Mouse (Mus musculus) urinary bladder, postnatal 25 days (tissue): ENCODE measurements around the gene AW011738.
A peak's percentile ranks its signal among the peaks of the same experiment; 100 is the strongest.

Experiments
- DNase-seq: peaks from one replicate; pipeline ENCODE4 v3.0.0; 2022; ENCODE audit warnings: low spot score

Gene AW011738

GRCm38 (mm10) chr4:156200623-156201475 lies 2.3 kb upstream of the AW011738 start, which contains the start of gene Isg15:
Isg15 (minus strand) TSS chr4:156200818.
- no peak for DNase-seq

DNA sequence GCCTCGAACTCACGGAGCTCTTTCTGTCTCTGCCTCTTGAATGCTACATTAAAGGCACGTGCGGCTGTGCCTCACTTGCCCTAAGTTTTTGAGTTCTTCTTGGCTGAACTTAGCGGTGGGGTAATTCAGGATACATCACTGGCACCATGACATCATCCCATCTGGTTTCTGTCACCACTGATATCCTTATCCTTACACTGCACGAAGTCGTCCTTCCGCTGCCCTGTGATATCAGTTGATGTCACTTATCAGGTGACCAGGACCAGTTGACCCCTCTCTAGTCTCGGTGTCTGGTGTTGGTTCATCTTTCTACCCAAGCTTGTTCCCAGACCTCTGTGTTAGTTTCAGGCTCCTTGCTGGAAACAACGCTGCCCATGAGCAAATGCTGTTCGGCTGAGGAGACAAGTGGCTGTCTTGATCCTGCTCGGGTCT lies 626 bp upstream of the AW011738 start:
- no peak for DNase-seq

- DNase-seq = no peak
Observed at GRCm38 (mm10) chr4:156203413-156204131, 468 bp downstream of the AW011738 start.

DNA sequence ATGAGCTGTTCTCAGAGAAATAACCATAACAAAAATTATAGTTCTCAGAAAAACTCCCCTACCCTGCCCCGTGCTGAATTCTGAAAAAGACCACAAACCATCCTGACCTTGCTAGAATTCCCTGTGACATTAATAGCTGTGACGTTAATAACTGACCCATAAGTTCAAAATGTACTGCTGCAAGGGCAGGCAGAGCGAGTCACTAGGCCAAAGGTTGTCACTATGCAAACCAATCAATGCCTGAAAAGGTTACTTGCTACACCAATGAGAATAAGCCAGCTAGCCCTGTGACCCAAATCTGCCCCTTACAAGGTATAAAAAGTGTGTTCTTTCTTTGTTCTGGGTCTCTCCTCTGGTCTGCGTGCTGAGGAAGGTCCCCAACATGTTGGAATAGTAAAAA lies 5.8 kb downstream of the AW011738 start:
- no peak for DNase-seq

DNA sequence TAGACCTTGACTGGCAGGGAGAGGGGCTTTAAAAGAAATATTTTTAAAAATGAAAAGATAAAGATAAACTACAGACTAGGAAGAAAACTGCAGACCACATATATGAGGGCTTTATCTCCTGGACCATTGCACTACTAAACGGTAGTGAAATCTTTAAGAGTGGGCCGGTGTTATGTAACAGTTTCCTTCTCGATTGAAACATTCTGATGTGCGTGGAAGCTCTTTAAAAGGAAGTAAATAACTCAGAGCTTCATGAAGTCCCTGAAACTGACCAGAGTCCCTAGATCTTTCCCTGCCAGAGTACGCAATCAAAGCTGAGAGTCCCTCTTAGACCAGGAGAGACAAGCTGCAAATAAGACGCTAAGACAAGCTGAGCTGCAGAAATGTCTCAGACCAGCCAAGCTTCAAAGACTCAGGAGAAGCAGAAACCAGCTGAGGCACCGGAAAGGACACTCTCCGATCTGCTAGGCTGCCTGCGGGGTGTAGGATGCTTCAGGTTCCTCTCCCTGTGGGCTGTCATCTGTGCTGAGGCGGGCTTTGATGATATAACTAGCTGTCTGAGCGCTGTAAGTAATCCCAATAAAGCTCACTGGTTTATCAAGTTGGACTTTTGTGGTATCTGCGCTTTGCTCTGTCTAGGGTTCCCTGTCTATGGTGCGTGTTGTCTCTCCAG lies 7.0 kb downstream of the AW011738 start:
- no peak for DNase-seq

- DNase-seq = no peak
Observed at GRCm38 (mm10) chr4:156213134-156213533, 10.0 kb downstream of the AW011738 start.

GRCm38 (mm10) chr4:156215649-156216048 lies 12.5 kb downstream of the AW011738 start, which contains the start of gene Perm1:
Perm1 (plus strand) TSS chr4:156215868.
- DNase-seq = no peak

DNA sequence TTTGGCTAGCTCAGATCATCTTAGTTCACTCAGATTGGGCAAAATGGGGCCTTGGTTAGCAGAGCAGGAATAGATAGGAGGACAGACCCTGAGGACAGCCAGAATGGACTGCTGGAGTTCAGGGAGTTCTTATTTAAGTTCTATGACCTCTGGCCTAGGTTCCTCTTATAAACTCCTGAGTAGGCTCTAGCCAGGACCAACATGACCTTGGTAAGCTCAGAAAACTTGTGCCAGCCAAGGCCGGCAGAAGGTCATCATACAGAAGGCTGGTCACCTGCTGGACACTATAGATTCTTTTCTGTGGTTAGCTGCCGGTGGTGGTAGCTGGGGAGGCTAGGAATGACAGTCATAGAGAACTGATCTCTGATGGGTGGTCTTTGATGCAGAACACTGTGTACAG lies 13.1 kb downstream of the AW011738 start:
- no peak for DNase-seq

DNA sequence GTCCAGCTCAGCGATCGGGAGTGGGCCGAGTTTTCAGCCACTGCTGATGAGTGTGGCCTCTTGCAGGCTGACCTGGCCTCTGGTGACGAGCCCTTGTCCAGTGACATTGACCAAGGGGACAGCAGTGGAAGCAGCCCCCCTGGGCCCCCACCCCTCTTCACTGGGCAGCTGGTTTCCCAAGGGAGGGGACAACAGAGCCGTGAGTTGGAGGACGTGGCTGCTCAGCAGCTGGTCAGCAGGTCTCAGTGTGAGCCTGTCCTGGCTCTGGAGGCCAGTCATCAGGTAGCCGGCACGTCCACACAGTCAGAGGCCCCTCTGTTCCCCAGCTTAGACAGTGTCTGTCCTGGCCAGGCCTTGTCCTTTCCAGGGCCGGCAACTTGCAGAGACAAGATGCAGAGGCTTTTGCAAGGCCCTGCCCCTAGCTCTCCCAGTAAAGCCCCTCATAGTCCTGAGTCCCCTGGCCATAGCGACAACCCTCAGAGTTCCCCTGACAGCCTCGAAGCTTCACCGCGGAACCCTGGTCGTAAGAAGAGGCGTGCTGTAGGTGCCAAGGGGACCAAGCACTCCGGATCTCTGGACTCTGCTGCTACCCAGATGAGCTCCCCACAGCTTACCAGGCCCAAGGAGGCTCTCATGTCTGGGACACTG lies 14.0 kb downstream of the AW011738 start:
- DNase-seq = no peak

GRCm38 (mm10) chr4:156217838-156218237 lies 14.7 kb downstream of the AW011738 start:
- no peak for DNase-seq

- DNase-seq = no peak
Observed at GRCm38 (mm10) chr4:156219936-156220335, 16.8 kb downstream of the AW011738 start.

DNA sequence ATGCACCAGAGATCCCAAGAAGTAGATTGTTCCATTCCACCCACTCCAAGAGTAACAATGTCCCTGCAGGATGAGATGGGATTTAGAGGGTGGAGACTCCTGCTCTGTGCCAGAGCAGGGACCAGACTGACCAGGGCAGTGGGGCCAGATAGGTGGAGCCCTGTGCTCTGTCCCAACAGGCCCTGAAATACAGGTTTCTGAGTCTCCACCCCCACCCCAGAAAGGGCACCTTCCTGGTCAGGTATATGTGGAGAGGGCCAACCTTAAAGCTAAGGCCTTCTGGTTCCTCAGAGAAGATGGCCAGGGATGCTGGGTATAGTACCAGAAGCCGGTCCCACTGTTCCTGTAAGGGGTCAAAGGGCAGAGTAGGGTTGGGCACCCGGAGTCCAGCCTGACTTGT lies 21.2 kb downstream of the AW011738 start:
- DNase-seq = no peak

DNA sequence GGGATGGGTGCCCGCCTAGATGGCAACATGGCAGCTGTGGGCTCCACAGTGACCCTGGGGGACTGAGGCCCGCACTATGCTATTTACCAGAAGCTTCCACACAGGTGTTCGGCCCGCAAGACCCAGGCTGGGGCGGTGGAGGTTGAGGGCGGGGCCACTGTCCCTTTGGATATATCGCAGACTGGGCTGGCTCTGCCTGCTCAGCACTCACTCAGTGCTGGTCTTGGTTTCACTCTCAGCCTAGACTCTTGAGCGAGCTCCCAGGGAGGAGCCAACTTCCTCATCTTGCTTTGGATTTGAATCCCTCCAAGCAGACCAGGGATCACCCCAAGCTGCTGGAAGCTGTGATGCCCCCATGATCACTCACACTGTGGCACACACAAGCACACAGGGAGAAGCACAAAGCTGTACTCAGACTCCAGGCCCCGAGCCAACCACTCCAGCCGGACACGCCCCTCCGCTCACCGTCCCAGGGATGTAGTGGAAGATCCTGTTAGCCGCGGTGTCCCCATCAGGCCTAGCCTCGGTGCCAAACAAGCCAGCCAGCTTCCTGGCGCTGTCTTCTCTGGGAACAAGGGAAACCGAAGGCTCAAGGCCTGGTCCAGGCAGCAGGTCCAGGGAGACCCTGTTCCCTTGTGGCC lies 24.8 kb downstream of the AW011738 start:
- peak; percentile 37 for DNase-seq

DNA sequence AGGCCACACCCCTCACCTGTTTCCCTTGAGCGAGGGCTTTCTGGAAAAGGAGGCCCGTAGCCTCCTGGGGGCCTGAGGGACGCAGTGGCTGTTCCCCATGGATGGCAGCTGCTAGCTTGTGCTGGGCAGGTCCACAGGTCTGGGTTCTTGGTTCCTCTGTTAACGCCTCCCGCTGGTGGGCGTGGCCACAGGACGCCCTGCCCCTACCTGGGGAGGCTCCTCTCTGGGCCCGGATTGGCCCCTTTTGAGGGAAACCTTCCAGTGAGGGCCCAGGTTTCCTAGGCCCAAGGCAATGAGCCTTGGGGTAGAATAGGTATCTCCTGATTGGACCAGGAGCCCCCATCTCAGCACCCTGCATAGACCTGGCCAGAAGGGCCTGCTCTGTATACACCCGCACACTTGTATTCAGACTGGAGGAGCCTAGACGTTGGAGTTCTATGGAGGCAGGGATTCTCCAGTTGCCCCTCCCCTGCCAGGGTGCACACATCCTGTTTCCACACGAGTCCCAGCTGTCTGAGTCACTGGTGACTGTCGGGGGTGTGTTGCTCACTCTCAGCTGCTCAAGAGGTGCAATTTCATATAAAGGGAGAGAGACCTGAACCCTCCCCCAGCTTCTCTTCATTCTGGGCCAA lies 25.4 kb downstream of the AW011738 start:
- peak; percentile 62 for DNase-seq

DNA sequence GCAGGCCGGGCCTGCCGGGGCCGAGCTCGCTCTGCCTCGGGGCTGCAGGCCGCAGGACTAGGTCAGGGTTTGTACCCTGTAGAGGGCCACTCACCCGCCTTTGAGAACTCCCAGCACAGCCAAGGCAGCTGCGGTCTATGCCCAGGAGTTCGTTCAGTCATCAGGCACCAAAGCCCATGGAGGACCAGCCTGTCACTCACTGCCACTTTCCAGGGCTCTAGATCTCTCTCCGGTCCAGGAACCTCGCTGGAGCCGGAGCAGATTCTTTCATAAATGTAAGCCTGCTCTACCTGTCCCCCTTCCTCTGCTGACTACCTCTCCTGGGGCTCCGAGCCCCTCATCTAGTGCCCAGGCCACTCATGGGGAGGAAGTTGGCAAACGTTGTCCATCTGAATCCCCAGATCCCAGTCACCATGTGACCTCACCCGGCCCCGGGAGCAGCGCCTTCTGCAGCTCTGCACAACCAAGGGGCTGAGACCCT lies 31.0 kb downstream of the AW011738 start:
- no peak for DNase-seq

- DNase-seq = peak; percentile 71
Observed at GRCm38 (mm10) chr4:156234701-156235213, 31.7 kb downstream of the AW011738 start, which contains the start of gene Plekhn1. Plekhn1 (minus strand) TSS chr4:156234857.

GRCm38 (mm10) chr4:156235360-156235770 lies 32.3 kb downstream of the AW011738 start:
- no peak for DNase-seq

DNA sequence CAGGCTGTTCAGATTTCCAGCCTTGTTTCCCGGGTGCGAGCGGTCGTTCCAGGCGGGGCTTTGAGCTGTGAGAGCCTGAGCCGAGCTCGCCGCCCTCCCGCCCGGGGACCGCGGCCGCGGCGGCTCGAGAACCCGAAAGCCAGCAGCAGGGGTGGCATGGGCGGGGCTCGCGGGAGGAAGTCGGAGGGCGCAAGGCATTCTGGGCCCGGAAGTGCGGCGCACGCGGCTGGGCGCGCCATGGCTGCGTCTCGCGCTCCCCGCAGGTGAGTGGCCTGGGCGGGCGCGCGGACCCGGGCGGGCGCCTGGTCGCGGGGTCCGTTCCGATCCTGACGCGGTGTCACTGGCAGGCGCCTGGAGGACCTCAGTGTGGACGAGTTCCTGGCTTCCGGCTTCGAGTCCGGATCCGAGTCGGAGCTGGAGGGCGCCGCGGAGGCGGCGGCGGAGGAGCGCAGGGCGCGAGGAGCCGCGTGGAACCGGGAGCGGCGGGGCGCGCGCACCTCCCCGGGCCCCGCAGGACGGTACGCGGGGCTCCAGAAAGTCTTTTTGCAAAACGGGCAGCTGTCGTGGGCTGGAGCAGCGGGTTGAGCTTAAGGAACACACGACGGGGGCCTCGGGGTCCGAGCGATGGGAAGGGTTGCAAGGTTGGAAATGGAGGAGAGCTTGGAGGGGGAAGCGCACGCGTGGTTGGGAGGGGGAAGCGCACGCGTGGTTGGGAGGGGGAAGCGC lies 32.9 kb downstream of the AW011738 start, which contains the start of gene Noc2l:
TSS of gene Noc2l (plus strand) at position 203 of the 726 bp plus-strand sequence.
- peak; percentile 86 for DNase-seq

GRCm38 (mm10) chr4:156236651-156237447 lies 33.7 kb downstream of the AW011738 start:
- DNase-seq = no peak
